Mouse (Mus musculus) frontal cortex, adult 2 months (tissue): ENCODE results near the gene Tgfbr1. TPM values are rescaled to one million over a fixed set of nuclear protein-coding genes. Genes with fewer than 3 reads are reported as not detected.

ENCODE experiments used
- polyA plus RNA-seq: library from polyadenylated mRNA; depleted of rRNA; stranded (reverse); fragments of >200 nt; gene quantifications from 2 replicates; pipeline ENCODE4 v1.2.3, GENCODE M21; 2012; rRNA removed

Tgfbr1 gene
- polyA plus RNA-seq, 1 experiment: 15.6 TPM

Other genes starting within 250 kb of the Tgfbr1 start
- gene Col15a1, start 145.1 kb upstream of the Tgfbr1 start, polyA plus RNA-seq: 9.3 and 13.5 TPM in 2 replicates
- gene Alg2, start 121.1 kb downstream of the Tgfbr1 start, polyA plus RNA-seq: 71.6 and 84.6 TPM in 2 replicates
- 69.2 and 72.9 TPM in 2 replicates for gene Sec61b, start 121.4 kb downstream of the Tgfbr1 start, polyA plus RNA-seq